Mouse (Mus musculus) adipose tissue, adult 10 weeks (tissue): ENCODE data around the gene Gm3238. TPM values are rescaled to one million over a fixed set of nuclear protein-coding genes. Genes with fewer than 3 reads are reported as not detected.

ENCODE experiments used
- polyA plus RNA-seq: library from polyadenylated mRNA; stranded (reverse); fragments of 350-450 nt; fragmentation: Illumina TruSeq; extraction: RNeasy Lipid Tissue Mini Kit (QIAGEN cat#74804); gene quantifications from one replicate; pipeline ENCODE4 v1.2.3, GENCODE M21; 2014; ENCODE audit warnings: low read depth, low replicate concordance

The Gm3238 gene
- not detected for polyA plus RNA-seq

DNA sequence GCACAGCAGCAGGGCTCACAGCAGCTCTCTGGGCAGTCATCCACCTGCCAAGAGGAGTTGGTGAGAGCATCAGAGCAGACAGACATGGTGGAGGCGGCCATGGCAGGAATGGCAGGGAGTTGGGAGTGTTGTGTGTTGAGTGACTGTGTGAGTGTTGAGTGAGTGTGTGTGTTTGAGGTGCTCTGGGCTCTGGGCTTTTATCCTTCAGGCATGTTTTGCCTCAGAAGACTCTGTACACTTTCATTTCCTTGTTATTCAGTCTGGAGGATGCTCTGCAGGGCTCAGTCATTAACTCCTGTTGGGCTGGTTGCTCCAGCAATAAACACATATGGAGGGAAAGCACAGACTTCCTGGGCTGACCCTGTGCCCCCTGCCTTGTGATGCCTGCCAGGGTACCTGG, at the start of gene Gm3238:
Gm3238 (minus strand) TSS at position 101 of the 400 bp plus-strand sequence.

DNA sequence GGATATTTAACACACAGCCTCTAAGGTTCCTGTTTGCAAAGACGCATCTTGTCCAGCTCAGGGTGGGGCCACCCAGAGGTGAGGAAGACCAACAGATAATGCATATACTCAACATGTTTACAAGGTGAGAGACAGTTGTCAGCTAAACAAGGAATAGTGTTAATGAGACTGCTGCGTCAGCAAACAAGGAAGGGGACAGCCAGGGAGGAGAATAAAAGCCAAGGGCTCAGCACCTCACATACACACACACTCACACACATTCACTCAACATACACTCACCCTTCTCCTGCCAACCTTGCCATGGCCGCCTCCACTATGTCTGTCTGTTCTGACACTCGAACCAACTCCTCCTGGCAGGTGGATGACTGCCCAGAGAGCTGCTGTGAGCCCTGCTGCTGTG, 43.3 kb upstream of the Gm3238 start, which contains the start of gene Gm2696:
Gm2696 (plus strand) TSS at position 301 of the 400 bp plus-strand sequence.

DNA sequence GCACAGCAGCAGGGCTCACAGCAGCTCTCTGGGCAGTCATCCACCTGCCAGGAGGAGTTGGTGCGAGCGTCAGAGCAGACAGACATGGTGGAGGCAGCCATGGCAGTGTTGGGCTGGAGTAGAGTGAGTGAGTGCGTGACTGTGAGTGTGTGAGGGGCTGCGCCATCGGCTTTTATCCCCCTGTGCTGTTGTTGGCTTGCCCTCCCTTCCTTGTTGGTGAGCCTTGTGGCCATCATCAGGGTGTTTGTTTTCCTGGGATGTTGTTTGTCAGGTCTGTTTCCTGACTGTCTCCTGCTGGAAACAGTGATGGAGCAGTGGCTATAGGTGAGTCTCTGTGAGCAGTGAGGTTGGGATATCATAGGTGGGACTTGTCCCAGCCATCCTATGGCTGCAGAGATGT, 40.6 kb upstream of the Gm3238 start, which contains the start of gene Gm9507:
Gm9507 (minus strand) TSS at position 101 of the 400 bp plus-strand sequence.

DNA sequence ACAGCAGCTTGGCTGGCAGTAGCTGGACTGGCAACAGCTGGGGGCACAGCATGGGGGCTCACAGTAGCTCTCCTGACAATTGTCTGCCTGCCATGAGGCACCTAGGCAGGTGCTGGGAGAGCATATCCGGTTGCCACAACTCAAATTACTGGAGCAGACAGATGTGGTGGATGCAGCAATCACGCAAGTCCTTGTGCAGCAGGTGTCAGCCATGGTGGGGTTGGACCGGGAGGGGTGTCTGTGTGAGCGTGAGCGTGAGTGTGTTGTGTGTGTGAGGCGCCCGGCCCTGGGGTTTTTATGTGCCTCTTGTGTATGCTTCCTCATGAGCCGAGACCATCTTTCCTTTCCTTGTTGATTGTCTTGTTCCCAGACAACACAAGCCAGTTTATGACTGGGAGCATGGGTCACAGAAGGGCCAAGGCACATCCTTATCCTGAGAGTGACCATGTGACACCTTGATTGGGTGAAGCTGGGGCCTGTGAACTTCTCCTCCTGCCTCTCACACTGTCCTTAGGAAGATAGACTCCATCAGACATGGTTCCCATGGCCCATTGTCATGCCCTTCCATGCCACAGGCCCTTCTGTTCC, 27.9 kb upstream of the Gm3238 start, which contains the start of gene Gm19668:
Gm19668 (minus strand) TSS at position 213 of the 588 bp plus-strand sequence.

DNA sequence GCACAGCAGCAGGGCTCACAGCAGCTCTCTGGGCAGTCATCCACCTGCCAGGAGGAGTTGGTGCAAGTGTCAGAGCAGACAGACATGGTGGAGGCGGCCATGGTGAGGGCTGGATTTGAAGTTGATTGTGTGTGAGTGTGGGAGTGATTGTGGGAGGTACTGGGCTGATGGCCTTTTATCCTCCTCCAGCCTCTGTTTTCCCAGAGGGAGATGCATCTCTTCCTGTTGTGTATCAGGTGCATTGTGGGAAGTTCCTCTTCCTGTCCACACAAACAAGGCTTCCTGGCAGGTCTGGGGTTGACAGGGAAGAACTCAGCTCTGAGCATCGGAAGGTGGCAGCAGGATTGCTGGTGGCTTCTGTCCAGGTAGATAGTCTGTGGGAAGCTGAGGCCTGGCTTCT, 23.9 kb upstream of the Gm3238 start, which contains the start of gene Gm9639:
Gm9639 (minus strand) TSS at position 101 of the 400 bp plus-strand sequence.

DNA sequence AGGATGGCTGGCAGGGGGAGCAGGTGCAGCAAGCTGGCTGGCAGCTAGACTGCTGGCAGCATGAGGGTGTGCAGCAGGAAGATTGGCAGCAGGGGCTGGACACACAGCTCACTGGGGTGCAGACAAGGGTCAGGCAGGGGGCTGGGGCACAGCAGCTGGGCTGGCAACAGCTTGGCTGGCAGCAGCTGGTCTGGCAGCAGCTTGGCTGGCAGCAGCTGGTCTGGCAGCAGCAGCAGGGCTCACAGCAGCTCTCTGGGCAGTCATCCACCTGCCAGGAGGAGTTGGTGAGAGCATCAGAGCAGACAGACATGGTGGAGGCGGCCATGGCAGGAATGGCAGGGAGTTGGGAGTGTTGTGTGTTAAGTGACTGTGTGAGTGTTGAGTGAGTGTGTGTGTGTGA, 16.8 kb upstream of the Gm3238 start, which contains the start of gene Gm7137:
Gm7137 (minus strand) TSS at position 325 of the 400 bp plus-strand sequence.

DNA sequence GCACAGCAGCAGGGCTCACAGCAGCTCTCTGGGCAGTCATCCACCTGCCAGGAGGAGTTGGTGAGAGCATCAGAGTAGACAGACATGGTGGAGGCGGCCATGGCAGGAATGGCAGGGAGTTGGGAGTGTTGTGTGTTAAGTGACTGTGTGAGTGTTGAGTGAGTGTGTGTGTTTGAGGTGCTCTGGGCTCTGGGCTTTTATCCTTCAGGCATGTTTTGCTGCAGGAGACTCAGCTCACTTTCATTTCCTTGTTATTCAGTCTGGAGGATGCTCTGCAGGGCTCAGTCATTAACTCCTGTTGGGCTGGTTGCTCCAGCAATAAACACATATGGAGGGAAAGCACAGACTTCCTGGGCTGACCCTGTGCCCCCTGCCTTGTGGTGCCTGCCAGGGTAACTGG, 11.3 kb upstream of the Gm3238 start, which contains the start of gene Gm3250:
Gm3250 (minus strand) TSS at position 101 of the 400 bp plus-strand sequence.

DNA sequence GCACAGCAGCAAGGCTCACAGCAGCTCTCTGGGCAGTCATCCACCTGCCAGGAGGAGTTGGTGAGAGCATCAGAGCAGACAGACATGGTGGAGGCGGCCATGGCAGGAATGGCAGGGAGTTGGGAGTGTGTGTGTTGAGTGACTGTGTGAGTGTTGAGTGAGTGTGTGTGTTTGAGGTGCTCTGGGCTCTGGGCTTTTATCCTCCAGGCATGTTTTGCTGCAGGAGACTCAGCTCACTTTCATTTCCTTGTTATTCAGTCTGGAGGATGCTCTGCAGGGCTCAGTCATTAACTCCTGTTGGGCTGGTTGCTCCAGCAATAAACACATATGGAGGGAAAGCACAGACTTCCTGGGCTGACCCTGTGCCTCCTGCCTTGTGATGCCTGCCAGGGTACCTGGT, 5.7 kb upstream of the Gm3238 start, which contains the start of gene Gm7138:
Gm7138 (minus strand) TSS at position 101 of the 400 bp plus-strand sequence.

DNA sequence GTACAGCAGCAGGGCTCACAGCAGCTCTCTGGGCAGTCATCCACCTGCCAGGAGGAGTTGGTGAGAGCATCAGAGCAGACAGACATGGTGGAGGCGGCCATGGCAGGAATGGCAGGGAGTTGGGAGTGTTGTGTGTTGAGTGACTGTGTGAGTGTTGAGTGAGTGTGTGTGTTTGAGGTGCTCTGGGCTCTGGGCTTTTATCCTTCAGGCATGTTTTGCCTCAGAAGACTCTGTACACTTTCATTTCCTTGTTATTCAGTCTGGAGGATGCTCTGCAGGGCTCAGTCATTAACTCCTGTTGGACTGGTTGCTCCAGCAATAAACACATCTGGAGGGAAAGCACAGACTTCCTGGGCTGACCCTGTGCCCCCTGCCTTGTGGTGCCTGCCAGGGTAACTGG, 11.5 kb downstream of the Gm3238 start, which contains the start of gene Gm3233:
Gm3233 (minus strand) TSS at position 101 of the 400 bp plus-strand sequence.

DNA sequence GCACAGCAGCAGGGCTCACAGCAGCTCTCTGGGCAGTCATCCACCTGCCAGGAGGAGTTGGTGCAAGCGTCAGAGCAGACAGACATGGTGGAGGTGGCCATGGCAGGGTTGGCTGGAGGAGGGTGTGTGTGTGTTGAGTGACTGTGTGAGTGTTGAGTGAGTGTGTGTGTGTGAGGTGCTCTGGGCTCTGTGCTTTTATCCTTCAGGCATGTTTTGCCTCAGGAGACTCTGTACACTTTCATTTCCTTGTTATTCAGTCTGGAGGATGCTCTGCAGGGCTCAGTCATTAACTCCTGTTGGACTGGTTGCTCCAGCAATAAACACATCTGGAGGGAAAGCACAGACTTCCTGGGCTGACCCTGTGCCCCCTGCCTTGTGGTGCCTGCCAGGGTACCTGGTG, 19.9 kb downstream of the Gm3238 start, which contains the start of gene Gm9736:
Gm9736 (minus strand) TSS at position 101 of the 400 bp plus-strand sequence.

DNA sequence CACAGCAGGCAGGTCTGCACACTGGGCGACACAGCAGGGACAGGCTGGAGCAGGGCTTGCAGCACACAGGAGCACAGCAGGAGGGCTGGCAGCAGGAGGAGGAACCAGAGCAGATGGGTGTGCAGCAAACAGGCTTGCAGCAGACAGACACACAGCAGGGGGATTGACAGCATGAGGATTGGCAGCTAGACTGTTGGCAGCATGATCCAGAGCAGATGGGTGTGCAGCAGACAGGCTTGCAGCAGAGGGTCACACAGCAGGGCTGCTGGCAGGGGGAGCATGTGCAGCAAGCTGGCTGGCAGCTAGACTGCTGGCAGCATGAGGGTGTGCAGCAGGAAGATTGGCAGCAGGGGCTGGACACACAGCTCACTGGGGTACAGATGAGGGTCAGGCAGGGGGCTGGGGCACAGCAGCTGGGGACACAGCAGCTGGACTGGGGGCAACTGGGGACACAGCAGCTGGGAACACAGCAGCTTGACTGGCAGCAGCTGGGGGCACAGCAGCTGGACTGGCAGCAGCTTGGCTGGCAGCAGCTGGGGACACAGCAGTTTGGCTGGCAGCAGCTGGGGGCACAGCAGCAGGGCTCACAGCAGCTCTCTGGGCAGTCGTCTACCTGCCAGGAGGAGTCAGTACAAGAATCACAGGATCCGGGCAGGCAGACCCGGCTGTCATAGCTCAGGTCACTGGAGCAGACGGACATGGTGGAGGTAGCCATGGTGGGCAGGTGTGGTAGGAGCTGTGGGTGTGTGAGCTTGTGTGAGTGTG, 29.0 kb downstream of the Gm3238 start, which contains the start of gene Gm18596:
Gm18596 (minus strand) TSS at position 715 of the 765 bp plus-strand sequence.

DNA sequence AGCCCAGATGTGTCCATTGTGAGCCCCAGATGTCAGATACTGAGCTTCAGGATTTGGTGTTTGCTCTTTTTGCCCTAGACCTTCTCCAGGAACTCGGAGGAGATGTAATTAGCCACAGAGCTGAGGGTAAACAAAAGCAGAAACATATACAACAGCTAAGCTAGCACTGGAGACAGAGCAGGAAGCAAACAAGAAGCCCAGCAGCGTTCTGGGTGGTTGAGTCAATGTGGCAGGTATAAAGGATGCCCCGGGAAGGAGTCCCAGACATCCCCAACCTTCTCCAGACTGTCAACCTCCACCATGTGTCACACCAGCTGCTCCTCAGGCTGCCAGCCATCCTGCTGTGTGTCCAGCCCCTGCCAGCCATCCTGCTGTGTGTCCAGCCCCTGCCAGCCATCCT, 44.9 kb downstream of the Gm3238 start, which contains the start of gene Gm10100:
Gm10100 (plus strand) TSS at position 301 of the 400 bp plus-strand sequence.

Other genes with a start within 250 kb of the Gm3238 start
- gene Itgb2, start 241.1 kb downstream of the Gm3238 start, polyA plus RNA-seq = 21.2 TPM
- 176 TPM for gene Pttg1ip, start 189.6 kb downstream of the Gm3238 start, polyA plus RNA-seq
- 138 TPM for gene Sumo3, start 165.2 kb downstream of the Gm3238 start, polyA plus RNA-seq
- gene Gm49325, start 165.1 kb downstream of the Gm3238 start, polyA plus RNA-seq = 3.7 TPM
- 41.8 TPM for gene Ube2g2, start 149.1 kb downstream of the Gm3238 start, polyA plus RNA-seq
- gene Tspear, start 84.8 kb downstream of the Gm3238 start, polyA plus RNA-seq = 0.27 TPM
- gene Gm19402, start 80.6 kb downstream of the Gm3238 start, polyA plus RNA-seq = not detected
- gene Gm9508, start 74.1 kb downstream of the Gm3238 start, polyA plus RNA-seq = not detected
- not detected for gene Gm10272, start 64.7 kb downstream of the Gm3238 start, polyA plus RNA-seq
- gene Gm10024, start 59.9 kb downstream of the Gm3238 start, polyA plus RNA-seq = not detected
- gene Gm10142, start 55.5 kb downstream of the Gm3238 start, polyA plus RNA-seq = not detected
- gene Krtap12-1, start 50.7 kb downstream of the Gm3238 start, polyA plus RNA-seq = not detected
- not detected for gene Gm10100, start 44.8 kb downstream of the Gm3238 start, polyA plus RNA-seq
- gene Gm18596, start 28.7 kb downstream of the Gm3238 start, polyA plus RNA-seq = not detected
- not detected for gene Gm9736, start 20.0 kb downstream of the Gm3238 start, polyA plus RNA-seq
- not detected for gene Gm3233, start 11.6 kb downstream of the Gm3238 start, polyA plus RNA-seq
- gene Gm7138, start 5.6 kb upstream of the Gm3238 start, polyA plus RNA-seq = not detected
- not detected for gene Gm3250, start 11.2 kb upstream of the Gm3238 start, polyA plus RNA-seq
- not detected for gene Gm7137, start 16.9 kb upstream of the Gm3238 start, polyA plus RNA-seq
- not detected for gene Gm9639, start 23.8 kb upstream of the Gm3238 start, polyA plus RNA-seq
- not detected for gene Gm19668, start 27.8 kb upstream of the Gm3238 start, polyA plus RNA-seq
- not detected for gene Gm9507, start 40.5 kb upstream of the Gm3238 start, polyA plus RNA-seq
- not detected for gene Gm2696, start 43.4 kb upstream of the Gm3238 start, polyA plus RNA-seq
- not detected for gene Krtap10-4, start 55.8 kb upstream of the Gm3238 start, polyA plus RNA-seq
- gene Krtap10-10, start 64.6 kb upstream of the Gm3238 start, polyA plus RNA-seq = not detected
- gene Gm36176, start 75.5 kb upstream of the Gm3238 start, polyA plus RNA-seq = not detected
- gene Gm10318, start 81.5 kb upstream of the Gm3238 start, polyA plus RNA-seq = not detected
- not detected for gene Gm3285, start 90.7 kb upstream of the Gm3238 start, polyA plus RNA-seq
- gene Lrrc3, start 131.2 kb upstream of the Gm3238 start, polyA plus RNA-seq = 3.8 TPM
- gene Trpm2, start 199.2 kb upstream of the Gm3238 start, polyA plus RNA-seq = 1.5 TPM
- gene 1810043G02Rik, start 207.2 kb upstream of the Gm3238 start, polyA plus RNA-seq = 20.0 TPM
- gene Pfkl, start 238.8 kb upstream of the Gm3238 start, polyA plus RNA-seq = 61.7 TPM